10 mouse cellular contexts compared by ENCODE assay signal in genomic region chr3:37347671-37348070, GRCm38 (mm10). TPM values are rescaled to one million over a fixed set of nuclear protein-coding genes. Genes with fewer than 3 reads are reported as not detected.
DNase-seq lines count a peak whose midpoint lies in the region; ATAC-seq lines count a peak whose summit lies in the region.
"Had no signal": no experiment of that assay in that cellular context is flagged by ENCODE, and none has a peak within 500 bp of the region (broad histone marks: within the 10 kb centered on the region; RNA-seq: fewer than 3 reads in every experiment).

No protein-coding gene starts in this region.

- H3K27ac ChIP-seq in heart, embryonic 12.5 days (ENCODE audit: poor library complexity, severe bottlenecking): no peak overlapping the region
- no peak overlapping the region for H3K27ac ChIP-seq in hindbrain, embryonic 12.5 days
- H3K27ac ChIP-seq in midbrain, embryonic 11.5 days (ENCODE audit: low read depth, low read length): no peak overlapping the region

- H3K36me3 ChIP-seq in heart, embryonic 12.5 days: no peaks in the 10 kb centered on the region
- no peaks in the 10 kb centered on the region for H3K36me3 ChIP-seq in hindbrain, embryonic 12.5 days
- no peaks in the 10 kb centered on the region for H3K36me3 ChIP-seq in midbrain, embryonic 11.5 days (ENCODE audit: control insufficient read depth, insufficient read depth, low read length)

- 32% methylated on average over 9 of the region's 9 CpGs for WGBS in heart, embryonic 12.5 days
- 32% methylated on average over 9 of the region's 9 CpGs for WGBS in hindbrain, embryonic 12.5 days
- WGBS in midbrain, embryonic 11.5 days: 33% methylated on average over 9 of the region's 9 CpGs

- peaks cover 13% of the 10 kb centered on the region for H3K4me1 ChIP-seq in heart, embryonic 12.5 days (replicated peaks)
- peaks cover 12% of the 10 kb centered on the region for H3K4me1 ChIP-seq in hindbrain, embryonic 12.5 days
- H3K4me1 ChIP-seq in midbrain, embryonic 11.5 days (ENCODE audit: control insufficient read depth, insufficient read depth, low read length): peaks cover 6% of the 10 kb centered on the region; the same call in 1 of the 2 replicates

- H3K9ac ChIP-seq in heart, embryonic 12.5 days: peak overlapping the region; percentile 76; the same call in 1 of the 2 replicates
- H3K9ac ChIP-seq in hindbrain, embryonic 12.5 days: no peak overlapping the region
- no peak overlapping the region for H3K9ac ChIP-seq in midbrain, embryonic 11.5 days (ENCODE audit: low read length)

- 0 out of 2 replicates have a peak, but pooled peaks have one; percentile 11 for ATAC-seq in heart, embryonic 12.5 days (ENCODE audit: insufficient number of reproducible peaks, low FRiP score)
- no peak for ATAC-seq in hindbrain, embryonic 12.5 days (ENCODE audit: low FRiP score)
- ATAC-seq in midbrain, embryonic 11.5 days (ENCODE audit: low FRiP score): peak; percentile 45; the same call in 1 of the 2 replicates

- DNase-seq in heart, adult 8-10 months (ENCODE audit: low spot score): no peak
- DNase-seq in R1 (ENCODE audit: low read depth, low spot score): peak; percentile 28
- peak; percentile 87 for DNase-seq in midbrain, embryonic 11.5 days (ENCODE audit: low spot score, missing footprints)
- no peak for DNase-seq in thymus, postnatal 36 days
- no peak for DNase-seq in cerebellum, postnatal 25 days
- no peak for DNase-seq in cerebellum, postnatal 36 days
- DNase-seq: thymus, adult 18-20 months had no signal

- H3K4me2 ChIP-seq in heart, embryonic 12.5 days: peak overlapping the region; percentile 100
- H3K4me2 ChIP-seq in hindbrain, embryonic 12.5 days (replicated peaks): peak overlapping the region; percentile 100
- peak overlapping the region; percentile 80 for H3K4me2 ChIP-seq in midbrain, embryonic 11.5 days

- H3K27me3 ChIP-seq in heart, embryonic 12.5 days (replicated peaks): peaks cover 51% of the 10 kb centered on the region
- peaks cover 33% of the 10 kb centered on the region for H3K27me3 ChIP-seq in hindbrain, embryonic 12.5 days
- peaks cover 10% of the 10 kb centered on the region for H3K27me3 ChIP-seq in midbrain, embryonic 11.5 days (ENCODE audit: control insufficient read depth, insufficient read depth, low read length)

- peak overlapping the region; percentile 72 for H3K4me3 ChIP-seq in heart, embryonic 12.5 days
- no peak overlapping the region for H3K4me3 ChIP-seq in hindbrain, embryonic 12.5 days
- no peak overlapping the region for H3K4me3 ChIP-seq in midbrain, embryonic 11.5 days (ENCODE audit: low read depth, low read length)

- H3K9me3 ChIP-seq in heart, embryonic 12.5 days (replicated peaks): no peaks in the 10 kb centered on the region
- no peaks in the 10 kb centered on the region for H3K9me3 ChIP-seq in hindbrain, embryonic 12.5 days (replicated peaks)
- H3K9me3 ChIP-seq in midbrain, embryonic 11.5 days (ENCODE audit: control insufficient read depth, low read length): no peaks in the 10 kb centered on the region

RNA-seq across cellular contexts. Expression of gene Fgf2, which starts 0.5 kb away (rescaled TPM):
- 2.3 and 3.1 TPM in 2 replicates for polyA plus RNA-seq in heart, embryonic 12.5 days (2016; fragmentation: Nextera tagmentation; extraction: Ambion mirVana)
- 10 to 100 TPM in 2 of 4 experiments, 1 to 10 TPM in 2; 9.2 to 15.7 (median 12.1) TPM for total RNA-seq in heart, adult 8-10 months (2022)
- 0.91 and 1.0 TPM in 2 replicates for polyA plus RNA-seq in hindbrain, embryonic 12.5 days (2016; fragmentation: Nextera tagmentation; extraction: Ambion mirVana)
- 0.86 and 0.91 TPM in 2 replicates for polyA plus RNA-seq in midbrain, embryonic 11.5 days (2014; fragmentation: Nextera tagmentation; extraction: Ambion mirVana)
- total RNA-seq: megakaryocyte-erythroid progenitor cell, adult 5-6 weeks had no signal

RNA-seq across cellular contexts. Expression of gene Cetn4, which starts 35.2 kb away (rescaled TPM):
- polyA plus RNA-seq in heart, embryonic 12.5 days (2016; fragmentation: Nextera tagmentation; extraction: Ambion mirVana): 0.95 and 2.1 TPM in 2 replicates
- 1 to 10 TPM in 1 of 4 experiments, under 1 TPM in 3; 0.52 to 1.1 (median 0.61) TPM for total RNA-seq in heart, adult 8-10 months (2022)
- 2.9 and 4.4 TPM in 2 replicates for polyA plus RNA-seq in hindbrain, embryonic 12.5 days (2016; fragmentation: Nextera tagmentation; extraction: Ambion mirVana)
- 1.1 and 2.5 TPM in 2 replicates for polyA plus RNA-seq in midbrain, embryonic 11.5 days (2014; fragmentation: Nextera tagmentation; extraction: Ambion mirVana)

RNA-seq across cellular contexts. Expression of gene Bbs12, which starts 35.3 kb away (rescaled TPM):
- 3.9 and 5.4 TPM in 2 replicates for polyA plus RNA-seq in heart, embryonic 12.5 days (2016; fragmentation: Nextera tagmentation; extraction: Ambion mirVana)
- 1 to 10 TPM in 3 of 4 experiments, under 1 TPM in 1; 0.52 to 1.2 (median 1.1) TPM for total RNA-seq in heart, adult 8-10 months (2022)
- polyA plus RNA-seq in hindbrain, embryonic 12.5 days (2016; fragmentation: Nextera tagmentation; extraction: Ambion mirVana): 5.0 and 5.7 TPM in 2 replicates
- polyA plus RNA-seq in midbrain, embryonic 11.5 days (2014; fragmentation: Nextera tagmentation; extraction: Ambion mirVana): 6.8 and 8.3 TPM in 2 replicates

Comparison
In these comparisons a context has a peak if more than half of its experiments do, and no peak if none do; other contexts are left out.
1. DNase-seq: peak in R1 (single experiment) and midbrain, embryonic 11.5 days (single experiment); none in heart, adult 8-10 months (single experiment), thymus, postnatal 36 days (0 of 2), cerebellum, postnatal 25 days (0 of 2) and cerebellum, postnatal 36 days (0 of 2).
2. Peak in every context shown above with its lines, with median percentiles within 50 percentile points of each other: H3K4me2 ChIP-seq.